Mouse (Mus musculus): Measurements from ENCODE around the gene Spint2. TPM values are rescaled to one million over a fixed set of nuclear protein-coding genes. Genes with fewer than 3 reads are reported as not detected.

The Spint2 gene
- polyA plus RNA-seq, 1 experiment, result 35.7 TPM

GRCm38 (mm10) chr7:29290691-29291485 lies 9.2 kb upstream of the Spint2 start:
- TF ChIP-seq CTCF (IDR thresholded peaks at IDR 0.05; ENCODE audit: control insufficient read depth, insufficient read depth, low read length), result no peak
- no peak for TF ChIP-seq POLR2A (IDR thresholded peaks at IDR 0.05; ENCODE audit: borderline replicate concordance, control insufficient read depth, low read depth, low read length)
- Histone ChIP-seq H3K4me3 (replicated peaks; ENCODE audit: control insufficient read depth, low read depth, low read length) (no peak overlapping the region), H3K4me1 (ENCODE audit: control insufficient read depth, insufficient read depth, low read length) (no peaks in the 10 kb centered on the region), H3K27ac (ENCODE audit: control insufficient read depth, insufficient read depth, low read depth, low read length, poor library complexity) (no peak overlapping the region)
- 84% methylated on average over 11 of the region's 11 CpGs for WGBS

- 87% methylated on average over 6 of the region's 6 CpGs for WGBS
- H3K4me1 ChIP-seq (ENCODE audit: control insufficient read depth, insufficient read depth, low read length), result no peaks in the 10 kb centered on the region
- TF ChIP-seq POLR2A (IDR thresholded peaks at IDR 0.05; ENCODE audit: borderline replicate concordance, control insufficient read depth, low read depth, low read length) (no peak), CTCF (IDR thresholded peaks at IDR 0.05; ENCODE audit: control insufficient read depth, insufficient read depth, low read length) (no peak)
- no peak overlapping the region for H3K4me3 ChIP-seq (replicated peaks; ENCODE audit: control insufficient read depth, low read depth, low read length)
- no peak overlapping the region for H3K27ac ChIP-seq (ENCODE audit: control insufficient read depth, insufficient read depth, low read depth, low read length, poor library complexity)
Measured at GRCm38 (mm10) chr7:29289856-29290255, 8.1 kb upstream of the Spint2 start.

- peak; percentile 75 for TF ChIP-seq CTCF (IDR thresholded peaks at IDR 0.05; ENCODE audit: control insufficient read depth, insufficient read depth, low read length)
- TF ChIP-seq POLR2A (IDR thresholded peaks at IDR 0.05; ENCODE audit: borderline replicate concordance, control insufficient read depth, low read depth, low read length), result 0 out of 2 replicates have a peak, but pooled peaks have one; percentile 3
- Histone ChIP-seq H3K4me3 (replicated peaks; ENCODE audit: control insufficient read depth, low read depth, low read length) (peak within 1 kb of the TSS; percentile 29), H3K4me1 (ENCODE audit: control insufficient read depth, insufficient read depth, low read length) (no peaks in the 10 kb centered on the region), H3K27ac (ENCODE audit: control insufficient read depth, insufficient read depth, low read depth, low read length, poor library complexity) (no peak within 1 kb of the TSS; the same call in 1 of the 2 replicates)
- WGBS, result 4% methylated on average over 59 of the region's 59 CpGs
Measured at GRCm38 (mm10) chr7:29288942-29289638, 7.4 kb upstream of the Spint2 start, which contains the start of gene Ppp1r14a. Gene Ppp1r14a, plus strand, starts transcription at chr7:29289308.

GRCm38 (mm10) chr7:29288079-29288478 lies 6.4 kb upstream of the Spint2 start:
- Histone ChIP-seq H3K4me3 (replicated peaks; ENCODE audit: control insufficient read depth, low read depth, low read length) (no peak overlapping the region), H3K27ac (ENCODE audit: control insufficient read depth, insufficient read depth, low read depth, low read length, poor library complexity) (no peak overlapping the region), H3K4me1 (ENCODE audit: control insufficient read depth, insufficient read depth, low read length) (no peaks in the 10 kb centered on the region)
- TF ChIP-seq CTCF (IDR thresholded peaks at IDR 0.05; ENCODE audit: control insufficient read depth, insufficient read depth, low read length), result no peak
- no peak for TF ChIP-seq POLR2A (IDR thresholded peaks at IDR 0.05; ENCODE audit: borderline replicate concordance, control insufficient read depth, low read depth, low read length)
- 91% methylated on average over 2 of the region's 2 CpGs for WGBS

GRCm38 (mm10) chr7:29287481-29287880 lies 5.8 kb upstream of the Spint2 start:
- Histone ChIP-seq H3K4me1 (ENCODE audit: control insufficient read depth, insufficient read depth, low read length) (no peaks in the 10 kb centered on the region), H3K27ac (ENCODE audit: control insufficient read depth, insufficient read depth, low read depth, low read length, poor library complexity) (no peak overlapping the region), H3K4me3 (replicated peaks; ENCODE audit: control insufficient read depth, low read depth, low read length) (no peak overlapping the region)
- WGBS, result 77% methylated on average over 7 of the region's 7 CpGs
- TF ChIP-seq CTCF (IDR thresholded peaks at IDR 0.05; ENCODE audit: control insufficient read depth, insufficient read depth, low read length) (no peak), POLR2A (IDR thresholded peaks at IDR 0.05; ENCODE audit: borderline replicate concordance, control insufficient read depth, low read depth, low read length) (no peak)

- no peak for TF ChIP-seq CTCF (IDR thresholded peaks at IDR 0.05; ENCODE audit: control insufficient read depth, insufficient read depth, low read length)
- no peak for TF ChIP-seq POLR2A (IDR thresholded peaks at IDR 0.05; ENCODE audit: borderline replicate concordance, control insufficient read depth, low read depth, low read length)
- WGBS, result 82% methylated on average over 6 of the region's 6 CpGs
- Histone ChIP-seq H3K27ac (ENCODE audit: control insufficient read depth, insufficient read depth, low read depth, low read length, poor library complexity) (no peak overlapping the region), H3K4me3 (replicated peaks; ENCODE audit: control insufficient read depth, low read depth, low read length) (no peak overlapping the region), H3K4me1 (ENCODE audit: control insufficient read depth, insufficient read depth, low read length) (no peaks in the 10 kb centered on the region; the same call in 1 of the 2 replicates)
Measured at GRCm38 (mm10) chr7:29284523-29284922, 2.8 kb upstream of the Spint2 start.

GRCm38 (mm10) chr7:29283876-29284275 lies 2.2 kb upstream of the Spint2 start:
- TF ChIP-seq POLR2A (IDR thresholded peaks at IDR 0.05; ENCODE audit: borderline replicate concordance, control insufficient read depth, low read depth, low read length) (no peak), CTCF (IDR thresholded peaks at IDR 0.05; ENCODE audit: control insufficient read depth, insufficient read depth, low read length) (no peak)
- 76% methylated on average over 4 of the region's 4 CpGs for WGBS
- no peaks in the 10 kb centered on the region; the same call in 1 of the 2 replicates for H3K4me1 ChIP-seq (ENCODE audit: control insufficient read depth, insufficient read depth, low read length)
- no peak overlapping the region for H3K27ac ChIP-seq (ENCODE audit: control insufficient read depth, insufficient read depth, low read depth, low read length, poor library complexity)
- no peak overlapping the region for H3K4me3 ChIP-seq (replicated peaks; ENCODE audit: control insufficient read depth, low read depth, low read length)

GRCm38 (mm10) chr7:29282074-29282554 lies 402 bp upstream of the Spint2 start:
- H3K27ac ChIP-seq (ENCODE audit: control insufficient read depth, insufficient read depth, low read depth, low read length, poor library complexity), result no peak overlapping the region
- 11% methylated on average over 21 of the region's 21 CpGs for WGBS
- H3K4me1 ChIP-seq (ENCODE audit: control insufficient read depth, insufficient read depth, low read length), result no peaks in the 10 kb centered on the region; the same call in 1 of the 2 replicates
- TF ChIP-seq POLR2A (IDR thresholded peaks at IDR 0.05; ENCODE audit: borderline replicate concordance, control insufficient read depth, low read depth, low read length), result no peak
- no peak for TF ChIP-seq CTCF (IDR thresholded peaks at IDR 0.05; ENCODE audit: control insufficient read depth, insufficient read depth, low read length)
- H3K4me3 ChIP-seq (replicated peaks; ENCODE audit: control insufficient read depth, low read depth, low read length), result peak overlapping the region; percentile 23

All from bone marrow, adult 2 months (tissue).